Mouse (Mus musculus) spleen, adult 2 months (tissue): ENCODE measurements around the gene Clec16a.

ENCODE experiments used
- CTCF ChIP-seq: fragments of 200-500 bp; IDR thresholded peaks from 2 replicates; pipeline ENCODE4 v1.5.1; 2011; ENCODE audit warnings: mild to moderate bottlenecking, inconsistent platforms; ENCODE audit not compliant: insufficient read depth, insufficient read length, insufficient replicate concordance; ENCODE audit errors: extremely low read depth
- POLR2A ChIP-seq: fragments of 200-500 bp; IDR thresholded peaks from 2 replicates; pipeline ENCODE4 v1.6.1; 2011; ENCODE audit warnings: low read depth, low read length, inconsistent platforms

DNA sequence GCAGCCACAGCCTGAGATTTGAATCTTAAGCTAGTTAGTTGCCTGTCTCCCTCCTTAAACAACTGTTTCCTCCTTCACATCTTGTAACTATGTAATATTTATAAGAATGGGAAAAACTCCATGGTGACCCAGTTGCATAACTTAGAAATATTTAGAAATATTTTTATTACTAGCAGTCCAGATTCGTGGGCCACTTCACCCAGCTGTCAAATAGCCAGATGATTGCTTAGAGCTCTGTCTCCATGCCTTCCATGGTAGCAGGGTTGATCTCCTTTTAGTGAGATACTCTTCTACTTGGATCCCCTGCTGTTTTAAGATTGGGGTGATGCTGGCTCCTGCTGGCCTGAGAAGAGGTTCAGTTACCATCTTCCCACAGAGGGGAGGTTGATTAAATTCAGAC is 33.2 kb downstream of the Clec16a start:
- TF ChIP-seq CTCF, result no peak
- no peak for TF ChIP-seq POLR2A
